Mouse (Mus musculus) limb, embryonic 11.5 days (tissue): ENCODE measurements around the gene Cryab. TPM values are rescaled to one million over a fixed set of nuclear protein-coding genes. Genes with fewer than 3 reads are reported as not detected.

Experiments
- ATAC-seq: fragments of 200-750 bp; cut with Nextera tagmentation; 2 replicates; pipeline ENCODE4 v1.8.0; 2017; ENCODE audit warnings: low read depth; ENCODE audit not compliant: insufficient number of reproducible peaks, low FRiP score, low TSS enrichment
- DNase-seq: peaks from one replicate; pipeline ENCODE4 v3.0.0-alpha.2; 2015; ENCODE audit warnings: low spot score
- H3K27ac ChIP-seq: fragments of 300-500 bp; sonication (generic); replicated peaks from 2 replicates; pipeline ENCODE4 v1.5.1; 2014; ENCODE audit warnings: low read depth, mild to moderate bottlenecking, low read length
- H3K27me3 ChIP-seq: fragments of 300-500 bp; sonication (generic); 2 replicates; pipeline ENCODE4 v1.6.1; 2014; ENCODE audit warnings: mild to moderate bottlenecking, low read length, mixed read lengths; ENCODE audit not compliant: control insufficient read depth, insufficient read depth
- H3K36me3 ChIP-seq: fragments of 300-500 bp; sonication (generic); 2 replicates; pipeline ENCODE4 v1.6.1; 2014; ENCODE audit warnings: mild to moderate bottlenecking, low read length, moderate library complexity, mixed read lengths; ENCODE audit not compliant: control insufficient read depth, insufficient read depth
- H3K4me1 ChIP-seq: fragments of 300-500 bp; sonication (generic); 2 replicates; pipeline ENCODE4 v1.6.1; 2014; ENCODE audit warnings: low read length, mixed read lengths; ENCODE audit not compliant: control insufficient read depth, insufficient read depth
- H3K4me2 ChIP-seq: fragments of 300-500 bp; sonication (generic); 2 replicates; pipeline ENCODE4 v1.6.1; 2014; ENCODE audit warnings: low read depth, mild to moderate bottlenecking, moderate library complexity; ENCODE audit not compliant: severe bottlenecking
- H3K4me3 ChIP-seq: fragments of 300-500 bp; sonication (generic); 2 replicates; pipeline ENCODE4 v1.5.1; 2014; ENCODE audit warnings: low read depth, low read length
- H3K9ac ChIP-seq: fragments of 300-500 bp; sonication (generic); 2 replicates; pipeline ENCODE4 v1.6.1; 2014; ENCODE audit warnings: mild to moderate bottlenecking, low read length
- H3K9me3 ChIP-seq: fragments of 300-500 bp; sonication (generic); 2 replicates; pipeline ENCODE4 v1.6.1; 2016; ENCODE audit warnings: low read length; ENCODE audit not compliant: control insufficient read depth
- WGBS: fragments of 180-500 bp; shearing (Covaris S2); extraction: QIAGEN DNeasy Blood & Tissue Kit; methylation state at CpG from one replicate; pipeline ENCODE4 v1.1.7; 2014; 5-methylcytosine and 5-hydroxymethylcytosine counted together
- polyA plus RNA-seq: library from polyadenylated mRNA; unstranded; fragments of >200 nt; fragmentation: Nextera tagmentation; extraction: Ambion mirVana; gene quantifications from 2 replicates; pipeline ENCODE4 v1.2.1, GENCODE M21; 2014

The Cryab gene
- polyA plus RNA-seq, 1 experiment from 2014 or later, result 8.9 TPM

DNA sequence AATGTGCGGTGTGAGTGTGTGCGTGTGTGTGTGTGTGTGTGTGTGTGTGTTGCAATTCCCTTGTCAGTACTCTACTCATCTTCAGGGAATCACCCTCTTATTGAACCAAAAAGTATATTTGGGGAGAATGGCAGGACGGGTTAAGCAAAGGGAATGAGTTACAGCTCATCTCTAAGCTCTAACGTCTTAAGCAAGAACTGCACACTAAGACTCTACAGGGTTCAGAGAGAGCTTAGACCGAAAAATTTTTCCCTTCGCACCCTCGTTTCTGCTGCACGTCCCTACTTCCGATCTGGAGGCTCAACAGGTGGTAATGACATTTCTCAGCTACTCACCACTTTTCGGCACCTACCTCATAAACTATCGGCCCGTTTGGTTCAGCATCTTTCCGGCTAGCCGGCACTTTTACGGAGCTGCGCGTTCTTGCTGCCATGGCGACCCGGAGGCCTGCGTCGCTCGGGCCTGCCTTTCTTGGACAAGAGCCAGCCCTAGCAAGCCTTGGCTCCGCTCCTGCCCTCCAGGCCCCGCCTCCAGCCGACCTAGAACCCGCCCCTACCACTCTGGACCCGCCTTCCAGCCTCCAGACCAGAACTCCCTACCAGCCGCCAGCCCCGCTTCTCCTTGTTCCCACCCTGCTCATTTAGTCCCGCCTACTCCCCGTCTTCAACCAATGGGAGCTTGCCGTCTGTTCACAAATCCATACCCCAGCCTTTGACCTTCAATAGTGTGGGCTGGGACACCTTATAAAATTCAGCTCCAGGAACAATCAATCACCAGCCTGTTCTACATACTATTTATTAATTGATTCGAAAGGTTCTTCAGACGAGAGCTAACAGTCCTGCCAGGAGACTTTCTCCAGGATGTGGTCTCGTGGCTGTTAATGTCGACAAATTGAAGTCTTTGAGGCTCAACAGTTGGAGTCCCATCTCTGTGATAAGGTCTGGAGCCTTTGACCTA is 11.9 kb upstream of the Cryab start, which contains the start of gene Dixdc1:
Gene Dixdc1 (minus strand): TSS at position 604 of the 957 bp plus-strand sequence.
- DNase-seq (peak; percentile 95), ATAC-seq (peak; percentile 96)
- Histone ChIP-seq H3K9ac (no peak within 1 kb of the TSS), H3K36me3 (no peaks in the 10 kb centered on the region), H3K9me3 (no peaks in the 10 kb centered on the region), H3K4me3 (peak within 1 kb of the TSS; percentile 22), H3K4me2 (peak within 1 kb of the TSS; percentile 47), H3K27me3 (no peaks in the 10 kb centered on the region), H3K4me1 (peaks cover 5% of the 10 kb centered on the region; the same call in 1 of the 2 replicates), H3K27ac (no peak within 1 kb of the TSS)
- WGBS, result 12% methylated on average over 36 of the region's 36 CpGs

DNA sequence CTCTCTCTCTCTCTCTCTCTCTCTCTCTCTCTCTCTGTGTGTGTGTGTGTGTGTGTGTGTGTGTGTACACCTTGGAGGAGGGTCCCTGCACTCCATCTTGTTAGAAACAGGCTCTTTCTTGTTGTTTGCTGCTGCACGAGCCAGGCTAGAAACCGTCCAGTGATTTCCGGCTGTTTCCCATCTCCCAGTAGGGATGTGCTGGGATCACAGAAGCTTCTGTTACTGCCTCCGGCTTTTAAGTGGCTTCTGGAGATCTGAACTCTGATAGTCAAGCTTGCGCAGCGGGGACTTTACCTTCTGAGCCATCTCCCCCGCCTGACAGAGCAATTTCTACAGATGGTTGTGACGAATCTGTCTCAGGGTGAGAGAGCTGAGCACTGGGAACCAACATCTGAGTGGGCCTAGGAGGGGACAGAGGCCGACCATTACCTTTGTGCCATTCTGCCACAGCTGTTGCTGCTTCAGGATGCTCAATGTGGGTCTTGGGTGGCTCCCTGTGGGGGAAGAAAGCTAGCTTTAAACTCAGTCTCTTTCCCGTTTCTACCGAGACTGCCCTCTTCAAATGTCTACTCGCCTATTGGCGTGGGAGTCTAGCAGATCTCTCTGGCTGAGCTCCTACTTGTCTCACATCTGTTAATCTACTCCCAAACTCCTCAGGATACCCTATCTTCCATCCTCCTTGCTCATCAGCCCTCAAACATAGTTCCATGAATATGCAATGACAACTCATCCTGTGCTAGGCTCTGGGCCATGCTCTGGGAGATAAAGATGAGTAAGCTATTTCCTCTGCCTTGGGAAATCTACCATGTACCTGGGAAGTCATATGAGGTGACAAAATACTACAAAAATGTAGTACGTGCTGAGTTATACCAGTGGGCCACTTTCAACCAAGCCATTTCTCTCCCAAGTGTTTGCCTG is 10.0 kb upstream of the Cryab start:
- ATAC-seq, result no peak

GRCm38 (mm10) chr9:50742261-50742660 is 8.9 kb upstream of the Cryab start:
- no peak overlapping the region for H3K27ac ChIP-seq
- no peaks in the 10 kb centered on the region for H3K9me3 ChIP-seq
- no peak overlapping the region for H3K4me3 ChIP-seq
- ATAC-seq (no peak), DNase-seq (no peak)
- no peak overlapping the region for H3K4me2 ChIP-seq
- H3K4me1 ChIP-seq, result peaks cover 8% of the 10 kb centered on the region; the same call in 1 of the 2 replicates
- no peak overlapping the region for H3K9ac ChIP-seq
- no peaks in the 10 kb centered on the region for H3K27me3 ChIP-seq
- H3K36me3 ChIP-seq, result no peaks in the 10 kb centered on the region
- WGBS, result 93% methylated on average over 3 of the region's 3 CpGs

More for the DNA sequence above, 10.0 kb upstream of the Cryab start:
- H3K4me1 ChIP-seq, result peaks cover 7% of the 10 kb centered on the region; the same call in 1 of the 2 replicates
- H3K9ac ChIP-seq, result no peak overlapping the region
- WGBS, result 82% methylated on average over 14 of the region's 14 CpGs
- H3K36me3 ChIP-seq, result no peaks in the 10 kb centered on the region
- no peaks in the 10 kb centered on the region for H3K9me3 ChIP-seq
- H3K4me3 ChIP-seq, result no peak overlapping the region
- H3K4me2 ChIP-seq, result no peak overlapping the region
- no peak for DNase-seq
- no peaks in the 10 kb centered on the region for H3K27me3 ChIP-seq
- H3K27ac ChIP-seq, result no peak overlapping the region

- Histone ChIP-seq H3K4me2 (no peak overlapping the region), H3K9ac (no peak overlapping the region), H3K4me1 (peaks cover 8% of the 10 kb centered on the region; the same call in 1 of the 2 replicates), H3K4me3 (no peak overlapping the region), H3K9me3 (no peaks in the 10 kb centered on the region), H3K36me3 (no peaks in the 10 kb centered on the region), H3K27ac (no peak overlapping the region), H3K27me3 (no peaks in the 10 kb centered on the region)
- 73% methylated on average over 2 of the region's 2 CpGs for WGBS
- DNase-seq (no peak), ATAC-seq (no peak)
Measured at GRCm38 (mm10) chr9:50742744-50743143, 8.4 kb upstream of the Cryab start.

GRCm38 (mm10) chr9:50745806-50746205 is 5.3 kb upstream of the Cryab start:
- H3K36me3 ChIP-seq, result no peaks in the 10 kb centered on the region
- H3K9ac ChIP-seq, result peak overlapping the region; percentile 46; the same call in 1 of the 2 replicates
- no peak for ATAC-seq
- no peaks in the 10 kb centered on the region for H3K27me3 ChIP-seq
- no peaks in the 10 kb centered on the region for H3K9me3 ChIP-seq
- DNase-seq, result no peak
- no peak overlapping the region for H3K27ac ChIP-seq
- peak overlapping the region; percentile 55; the same call in 1 of the 2 replicates for H3K4me2 ChIP-seq
- 13% methylated on average over 7 of the region's 7 CpGs for WGBS
- H3K4me1 ChIP-seq, result 0 out of 2 replicates have a peak, but pooled peaks cover 3% of the 10 kb centered on the region
- H3K4me3 ChIP-seq, result 0 out of 2 replicates have a peak overlapping the region, but pooled peaks have one; percentile 20

DNA sequence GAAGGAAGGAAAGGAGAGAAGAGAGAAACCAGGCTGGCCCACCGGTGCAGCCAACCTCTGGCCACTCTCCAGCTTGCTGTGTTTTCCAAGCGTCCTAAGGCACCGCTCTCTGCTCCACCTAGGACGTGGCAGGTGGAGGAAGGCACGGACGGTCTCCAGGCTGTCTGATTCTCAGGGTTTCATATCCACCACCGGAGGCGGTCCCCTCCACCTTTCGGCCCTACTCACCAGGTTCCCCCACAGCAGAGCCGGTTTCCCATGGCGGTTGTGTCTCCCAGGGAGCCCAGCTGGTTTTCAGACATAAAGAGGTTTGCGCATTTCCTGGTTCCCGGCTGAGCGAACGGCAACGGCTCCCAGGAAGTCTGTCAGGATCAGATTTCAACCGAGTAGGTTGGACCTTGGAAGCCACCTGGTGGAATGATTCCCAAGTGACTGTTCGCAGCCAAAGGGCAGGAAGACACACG is 4.9 kb upstream of the Cryab start, which contains the start of gene 2310030G06Rik:
Gene 2310030G06Rik (minus strand): TSS at position 323 of the 464 bp plus-strand sequence.
- peak within 1 kb of the TSS; percentile 46; the same call in 1 of the 2 replicates for H3K9ac ChIP-seq
- peak; percentile 58 for DNase-seq
- H3K36me3 ChIP-seq, result no peaks in the 10 kb centered on the region
- no peak for ATAC-seq
- 0 out of 2 replicates have a peak, but pooled peaks cover 3% of the 10 kb centered on the region for H3K4me1 ChIP-seq
- H3K27ac ChIP-seq, result no peak within 1 kb of the TSS
- H3K9me3 ChIP-seq, result no peaks in the 10 kb centered on the region
- H3K4me2 ChIP-seq, result peak within 1 kb of the TSS; percentile 55
- H3K27me3 ChIP-seq, result no peaks in the 10 kb centered on the region
- H3K4me3 ChIP-seq, result peak within 1 kb of the TSS; percentile 20
- WGBS, result 2% methylated on average over 19 of the region's 19 CpGs

GRCm38 (mm10) chr9:50750706-50751105 is 419 bp upstream of the Cryab start:
- 85% methylated on average over 6 of the region's 6 CpGs for WGBS
- Histone ChIP-seq H3K4me2 (no peak overlapping the region), H3K4me3 (no peak overlapping the region), H3K9ac (no peak overlapping the region), H3K4me1 (0 out of 2 replicates have a peak, but pooled peaks cover 3% of the 10 kb centered on the region), H3K36me3 (no peaks in the 10 kb centered on the region), H3K9me3 (no peaks in the 10 kb centered on the region), H3K27ac (no peak overlapping the region), H3K27me3 (no peaks in the 10 kb centered on the region)
- ATAC-seq (no peak), DNase-seq (no peak)
